Mouse (Mus musculus): ENCODE results near the gene Kank3.

The Kank3 gene

DNA sequence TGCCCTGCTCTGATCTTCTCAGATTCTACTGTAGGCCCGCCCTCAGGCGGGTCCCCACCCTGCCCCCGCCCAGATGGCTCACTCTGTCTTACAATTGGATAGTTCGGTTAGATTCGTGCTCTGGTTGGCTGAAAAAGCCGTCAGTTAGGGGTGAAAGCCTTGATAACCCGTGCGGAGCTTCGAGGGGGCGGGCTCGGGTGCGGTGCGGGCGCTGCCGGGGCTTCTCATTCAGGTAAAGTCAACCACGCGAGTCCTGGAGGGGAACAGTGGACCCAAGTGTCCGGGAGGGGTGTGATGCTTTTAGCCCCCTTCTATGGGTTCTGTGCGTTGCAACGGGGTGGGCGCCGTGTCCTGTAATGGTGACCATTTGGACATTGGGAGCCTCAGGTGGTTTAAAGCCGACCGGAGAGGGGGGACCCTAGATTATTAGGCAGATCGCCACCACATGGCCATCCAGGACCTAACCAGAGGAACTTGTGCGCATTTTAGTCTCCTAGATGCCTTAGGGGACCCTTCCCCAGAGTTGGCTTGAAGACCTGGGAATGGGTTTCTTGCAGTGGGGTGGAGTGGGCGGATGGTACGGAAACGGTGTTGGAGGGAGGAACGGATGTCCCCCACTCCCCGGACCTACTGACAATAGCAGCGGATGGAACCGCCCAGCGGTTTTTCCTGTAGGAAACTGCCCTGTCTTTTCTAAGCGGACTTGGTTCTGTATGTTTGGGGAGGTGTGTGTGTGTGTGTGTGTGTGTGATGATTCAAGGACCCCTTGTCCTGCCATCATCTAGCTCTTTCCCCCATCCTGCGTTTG is at the start of gene Kank3:
Gene Kank3, plus strand, starts transcription at position 186 of the 808 bp plus-strand sequence.
- peak; percentile 91 to 95 for DNase-seq (ENCODE audit: low spot score in 2 of 2)

DNA sequence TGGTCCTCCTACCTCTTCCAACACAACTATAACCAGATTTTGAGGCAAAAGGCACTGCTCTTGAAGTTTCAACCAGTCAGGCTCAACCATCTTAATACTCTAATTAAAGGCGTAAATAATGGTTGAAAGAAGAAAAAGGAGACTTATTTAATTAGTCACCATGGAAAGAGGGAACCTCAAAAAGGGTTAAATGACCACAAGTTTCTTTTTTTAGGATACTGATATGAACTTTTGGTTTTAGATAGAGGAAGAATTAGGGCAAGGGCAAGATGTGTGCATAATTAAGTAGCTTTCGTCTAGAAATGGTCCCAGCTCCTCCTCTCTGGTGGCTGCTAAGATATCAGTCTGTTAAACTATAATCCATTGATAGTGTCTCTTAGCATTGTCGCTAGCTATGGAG is 43.9 kb upstream of the Kank3 start:
- no peak for DNase-seq (ENCODE audit: low spot score in 2 of 2)

DNA sequence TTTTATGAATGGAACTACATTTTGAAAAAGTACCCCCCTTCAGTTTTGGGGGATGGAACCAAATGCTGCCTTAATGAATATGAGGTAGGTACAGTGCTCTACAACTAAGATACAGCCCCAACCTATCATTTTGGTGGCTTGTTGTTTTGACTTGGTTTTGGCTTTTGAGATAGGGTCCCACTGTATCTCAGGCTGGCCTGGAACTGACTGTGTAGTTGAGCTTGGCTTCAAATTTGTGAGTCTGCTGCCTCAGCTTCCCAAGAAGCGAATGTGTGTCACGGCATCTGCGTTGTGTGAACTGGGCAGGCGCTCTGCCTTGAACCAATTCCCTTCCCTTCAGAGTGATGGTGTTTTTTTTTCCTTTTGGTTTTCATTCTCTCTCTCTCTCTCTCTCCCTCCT is 38.7 kb upstream of the Kank3 start:
- no peak for DNase-seq (ENCODE audit: low spot score in 2 of 2)

DNA sequence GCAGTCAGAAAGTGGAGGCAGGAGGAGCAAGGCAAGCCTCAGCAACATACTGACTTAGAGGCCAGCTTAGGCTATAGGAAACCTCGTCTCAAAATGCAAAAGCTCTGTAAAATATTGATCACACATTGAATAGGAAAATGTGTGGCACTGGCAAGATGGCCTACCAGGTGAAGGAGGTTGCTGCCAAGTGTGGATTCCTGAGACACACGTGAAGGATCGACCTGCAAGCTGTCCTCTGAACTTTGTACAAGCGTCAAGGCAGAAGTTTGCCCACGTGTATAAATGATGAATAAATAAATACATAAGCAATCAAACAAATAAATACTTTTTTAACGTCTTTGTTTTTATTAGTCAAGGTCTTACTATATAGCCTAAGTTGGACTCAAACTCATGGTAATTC is 36.9 kb upstream of the Kank3 start:
- no peak for DNase-seq (ENCODE audit: low spot score in 2 of 2)

DNA sequence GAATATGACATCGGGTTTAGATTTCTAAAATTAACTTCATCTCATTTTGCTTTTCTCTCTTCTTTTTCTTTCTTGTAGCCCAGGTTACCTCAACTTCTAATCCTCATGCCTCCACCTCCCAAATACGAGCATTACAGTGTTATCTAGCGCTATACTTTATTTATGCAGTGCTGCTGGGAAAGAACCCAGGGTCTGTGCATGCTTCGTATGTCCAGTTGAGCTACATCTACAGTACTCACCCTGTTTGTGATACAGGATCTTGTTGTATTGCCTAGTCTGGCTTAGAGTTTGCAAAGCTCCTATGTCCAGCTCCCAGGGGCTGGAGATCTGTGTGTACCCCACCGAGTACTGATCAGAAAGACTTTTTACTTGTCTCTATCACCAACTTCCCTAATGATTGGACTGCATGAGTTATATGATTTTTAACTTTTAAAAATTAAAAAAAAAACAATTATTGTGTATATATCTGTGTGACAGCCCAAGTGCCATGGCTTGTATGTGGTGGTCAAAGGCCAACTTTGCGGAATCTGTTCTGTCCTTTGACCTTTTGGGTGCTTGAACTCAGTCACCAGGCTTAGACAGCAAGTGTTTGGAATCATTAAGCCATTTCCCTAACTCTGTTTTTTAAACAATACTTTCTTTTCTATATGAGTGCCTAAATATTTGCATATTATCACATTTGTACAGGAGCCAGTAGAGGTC is 36.3 kb upstream of the Kank3 start:
- DNase-seq (ENCODE audit: low spot score in 2 of 2), result no peak

DNA sequence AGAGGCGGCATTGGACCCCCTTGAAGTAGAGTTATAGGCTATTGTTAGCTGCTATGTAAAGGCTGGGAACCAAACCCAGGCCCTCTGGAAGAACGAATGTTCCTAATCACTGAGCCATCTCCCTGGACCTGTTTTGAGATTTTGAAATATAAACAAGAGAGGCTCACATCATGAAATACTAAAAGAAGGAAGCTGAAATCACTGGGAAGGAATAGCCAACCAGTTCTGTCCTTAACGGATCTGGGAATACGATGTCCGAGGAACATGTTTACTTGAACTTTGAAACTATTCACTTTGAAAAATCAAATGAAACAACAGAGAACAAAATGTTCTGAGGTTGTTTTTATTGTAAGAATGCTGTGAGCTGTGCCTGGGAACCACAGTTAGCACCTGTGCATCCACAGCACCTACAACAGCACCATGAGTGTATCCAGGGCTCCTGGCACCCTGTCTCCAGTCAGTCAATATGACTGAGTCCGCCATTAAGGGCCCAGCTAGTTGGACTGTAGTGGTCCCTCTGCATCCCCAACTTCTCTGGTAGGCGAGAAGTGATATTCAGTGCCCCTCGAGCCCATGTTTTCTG is 35.7 kb upstream of the Kank3 start:
- DNase-seq (ENCODE audit: low spot score in 2 of 2), result no peak

DNA sequence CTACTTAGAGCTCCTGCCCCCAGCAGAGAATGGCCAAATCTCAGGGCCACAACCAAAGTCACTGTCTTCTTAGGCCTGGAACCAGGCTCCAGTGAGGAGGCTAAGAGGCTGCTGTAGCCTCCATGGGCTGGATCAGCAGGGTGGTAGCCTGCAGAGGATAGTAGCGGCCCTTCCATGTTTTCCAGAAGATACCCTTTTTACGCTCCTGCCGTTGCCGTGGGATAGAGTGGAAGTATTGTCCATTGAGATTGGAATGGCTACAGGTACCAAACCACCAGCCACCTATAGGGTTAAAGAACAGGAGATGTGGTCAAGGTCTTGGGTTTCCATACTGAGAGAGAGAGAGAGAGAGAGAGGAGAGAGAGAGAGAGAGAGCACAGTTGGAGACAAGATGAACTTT is 35.0 kb upstream of the Kank3 start:
- no peak for DNase-seq (ENCODE audit: low spot score in 2 of 2)

DNA sequence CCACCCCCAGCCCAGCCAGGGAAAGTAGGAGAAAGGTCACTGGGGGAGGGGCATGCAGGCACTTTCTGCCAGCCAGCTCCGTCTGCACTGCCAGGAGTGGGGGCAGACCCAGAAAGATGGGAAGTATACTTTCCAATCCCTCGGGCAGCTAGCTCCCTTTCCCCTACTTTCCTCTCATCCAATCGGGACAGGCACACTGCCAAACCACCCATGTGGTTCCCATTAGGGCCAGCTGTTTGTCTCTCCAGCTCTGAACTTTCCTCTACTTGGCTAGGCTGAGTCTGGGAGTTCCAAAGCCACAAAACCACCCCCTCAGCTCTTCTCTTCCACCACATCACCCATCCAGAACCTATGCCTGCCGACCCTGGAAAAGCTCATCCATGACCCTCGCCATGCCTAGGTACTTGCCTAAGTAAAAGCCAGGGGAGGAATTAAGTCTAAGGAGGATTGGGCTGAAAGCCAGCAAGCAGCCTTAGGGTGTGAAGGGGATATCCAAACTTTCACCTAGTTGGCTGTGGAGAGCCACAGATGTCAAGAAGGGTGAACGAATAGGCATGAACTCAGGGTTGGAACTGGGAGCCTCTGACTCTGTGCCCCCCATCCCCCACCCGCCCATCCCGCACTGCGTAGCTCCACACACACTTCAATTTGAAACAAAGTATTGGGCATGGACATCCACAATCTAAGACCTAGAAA is 30.9 kb upstream of the Kank3 start:
- peak; percentile 69 to 87 for DNase-seq (ENCODE audit: low spot score in 2 of 2)

DNA sequence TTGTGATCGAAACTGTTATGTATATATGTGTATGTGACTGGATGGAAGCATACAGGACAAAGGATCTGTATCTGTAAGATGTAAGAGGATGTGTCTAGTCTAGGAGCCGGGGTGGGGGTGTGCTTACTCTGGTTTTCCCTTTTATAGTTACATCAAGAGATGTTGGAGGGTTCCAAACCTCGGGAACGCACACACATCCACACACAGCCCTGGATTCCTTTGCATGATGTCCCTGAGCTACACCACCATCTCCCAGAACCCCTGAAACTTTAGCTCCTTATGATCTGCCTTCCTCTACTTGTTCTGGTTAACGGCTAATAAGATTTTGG is 30.4 kb upstream of the Kank3 start:
- DNase-seq (ENCODE audit: low spot score in 2 of 2), result no peak

DNA sequence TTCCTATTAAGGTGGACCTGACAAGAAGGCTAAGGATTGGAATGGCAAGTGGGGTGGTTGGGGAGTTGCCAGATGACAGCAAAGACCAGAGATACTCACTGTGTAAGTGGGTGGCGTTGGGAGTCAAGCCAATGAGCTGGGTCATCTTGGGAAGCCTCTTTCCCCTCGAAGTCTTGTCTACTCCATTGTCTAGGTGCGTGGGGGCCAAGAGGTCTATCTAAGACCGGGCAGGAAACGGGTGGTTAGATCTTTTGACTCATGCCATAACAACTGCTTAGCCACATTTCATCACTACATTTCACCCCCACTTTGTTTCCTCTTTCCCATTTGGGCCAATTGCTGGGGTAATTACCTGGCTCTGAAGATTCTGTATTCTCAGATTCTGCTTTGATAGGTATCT is 29.9 kb upstream of the Kank3 start:
- no peak for DNase-seq (ENCODE audit: low spot score in 2 of 2)

DNA sequence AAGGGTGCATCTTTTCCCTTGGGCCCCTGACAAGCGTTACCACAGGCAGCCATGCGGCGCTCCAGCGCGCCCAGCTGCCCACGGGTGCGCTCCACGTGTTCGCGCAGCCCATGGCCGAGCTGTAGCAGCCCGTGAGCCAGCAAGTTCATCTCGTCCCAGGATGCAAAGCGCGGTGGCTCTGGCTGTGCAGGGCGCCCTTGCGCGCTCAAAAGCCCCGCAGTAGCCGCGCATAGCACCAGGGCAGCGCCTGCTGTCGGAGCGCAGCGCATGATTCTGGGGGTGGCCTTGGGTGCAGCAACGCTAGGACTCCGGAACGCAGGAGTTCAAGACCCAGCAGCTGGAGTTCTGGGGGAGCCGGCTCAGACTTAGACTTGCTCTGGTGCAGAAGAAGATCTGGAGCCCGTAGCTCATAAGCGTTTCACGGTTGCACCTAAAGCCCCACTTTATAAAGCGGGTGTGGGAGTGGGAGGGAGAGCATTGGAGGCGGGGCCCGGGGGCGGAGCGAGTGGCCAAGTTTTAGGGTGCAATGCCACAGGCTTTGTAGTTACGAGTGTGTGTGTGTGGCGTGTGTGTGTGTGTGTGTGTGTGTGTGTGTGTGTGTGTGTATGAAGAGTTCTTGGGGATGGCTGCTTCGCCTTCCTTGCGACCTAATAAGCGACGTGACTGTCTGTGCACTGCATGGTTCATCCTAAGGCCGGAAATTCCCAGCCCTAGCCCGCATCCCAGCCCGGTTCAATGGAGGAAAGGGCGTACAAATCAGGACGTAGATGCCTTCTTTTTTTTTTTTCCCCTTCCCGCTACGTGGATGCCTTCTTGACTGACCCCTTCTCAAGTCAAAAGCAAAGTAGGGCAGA is 29.0 kb upstream of the Kank3 start, which contains the start of gene Angptl4:
Gene Angptl4, minus strand, starts transcription at position 707 of the 854 bp plus-strand sequence.
- peak in 1 of 2 experiments; percentile 56 for DNase-seq (ENCODE audit: low spot score in 2 of 2)

DNA sequence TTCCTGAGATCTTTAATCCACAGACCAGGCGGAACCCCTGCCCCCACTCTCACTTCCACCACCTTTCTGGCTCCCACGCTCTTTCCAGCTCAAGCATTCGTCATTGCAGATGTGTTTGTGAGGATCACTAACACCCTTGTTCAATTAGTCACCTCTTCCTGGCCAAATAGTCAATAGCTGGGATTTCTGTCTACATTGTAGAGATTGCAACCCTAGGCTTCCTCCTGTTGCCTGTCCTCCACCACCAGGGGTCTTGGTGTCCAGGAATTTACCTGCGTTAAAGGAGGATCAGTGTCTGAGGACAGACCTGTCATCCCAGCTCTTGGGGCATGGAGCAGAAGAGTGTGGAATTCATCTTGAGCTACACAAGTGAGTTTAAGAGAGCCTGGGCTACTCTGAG is 28.3 kb upstream of the Kank3 start:
- DNase-seq (ENCODE audit: low spot score in 2 of 2), result no peak

DNA sequence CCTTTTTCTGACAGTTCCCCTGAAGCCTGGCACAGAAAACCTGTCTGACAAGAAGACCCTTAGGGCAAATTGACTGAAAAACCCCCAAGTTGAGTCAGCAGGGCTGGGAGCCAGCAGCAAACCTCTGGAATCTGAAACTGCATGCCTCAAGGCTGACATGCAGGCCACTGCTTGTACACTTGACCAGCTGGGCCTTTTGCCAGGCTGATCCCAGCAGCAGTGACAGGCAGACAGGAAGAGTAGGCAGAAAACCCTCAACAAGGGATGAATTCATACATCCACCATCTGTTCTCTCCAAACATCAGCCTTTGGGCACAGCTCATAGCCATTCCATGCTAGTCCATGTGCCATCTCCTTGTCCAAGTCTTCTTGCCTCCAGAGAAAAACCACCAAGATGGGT is 26.9 kb upstream of the Kank3 start:
- peak; percentile 50 to 58 for DNase-seq (ENCODE audit: low spot score in 2 of 2)

DNA sequence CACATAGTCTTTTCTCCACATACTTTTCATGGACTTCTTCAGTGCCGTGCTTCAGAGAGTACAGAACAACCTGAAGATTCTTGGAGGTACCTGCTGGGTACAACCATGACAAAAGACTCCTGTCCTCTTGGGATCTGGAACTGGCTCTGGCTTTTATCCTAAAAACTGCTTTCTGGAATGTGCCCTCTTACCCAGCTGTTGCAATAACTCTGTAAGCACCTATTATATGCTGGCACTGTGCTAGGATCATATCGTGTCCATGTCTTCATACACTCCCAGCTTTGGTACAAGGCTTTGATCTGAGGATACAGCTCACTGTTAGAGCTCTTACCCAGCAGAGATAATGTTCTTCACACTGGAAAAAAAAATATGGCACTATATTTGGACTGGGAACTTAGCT is 25.4 kb upstream of the Kank3 start:
- no peak for DNase-seq (ENCODE audit: low spot score in 2 of 2)

DNA sequence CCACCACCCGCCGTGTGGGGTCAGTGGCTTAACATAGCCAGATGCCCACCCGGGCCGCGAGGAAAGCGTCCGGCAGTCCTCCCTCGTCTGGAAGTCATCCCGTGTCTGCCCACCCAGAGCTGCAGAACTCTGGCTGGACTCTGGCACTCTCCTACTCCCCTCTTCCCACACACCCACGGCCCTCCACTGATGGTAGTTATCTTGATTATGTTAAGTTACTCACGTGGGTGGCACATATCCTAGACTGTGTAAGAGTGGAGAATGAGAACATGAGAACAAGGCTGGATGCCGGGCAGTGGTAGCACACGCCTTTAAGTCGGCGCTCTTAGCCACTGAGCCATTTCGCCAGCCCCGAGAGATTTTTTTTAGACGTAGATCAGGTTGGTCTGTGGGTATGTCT is 23.9 kb upstream of the Kank3 start:
- DNase-seq (ENCODE audit: low spot score in 2 of 2), result peak in 1 of 2 experiments; percentile 12

DNA sequence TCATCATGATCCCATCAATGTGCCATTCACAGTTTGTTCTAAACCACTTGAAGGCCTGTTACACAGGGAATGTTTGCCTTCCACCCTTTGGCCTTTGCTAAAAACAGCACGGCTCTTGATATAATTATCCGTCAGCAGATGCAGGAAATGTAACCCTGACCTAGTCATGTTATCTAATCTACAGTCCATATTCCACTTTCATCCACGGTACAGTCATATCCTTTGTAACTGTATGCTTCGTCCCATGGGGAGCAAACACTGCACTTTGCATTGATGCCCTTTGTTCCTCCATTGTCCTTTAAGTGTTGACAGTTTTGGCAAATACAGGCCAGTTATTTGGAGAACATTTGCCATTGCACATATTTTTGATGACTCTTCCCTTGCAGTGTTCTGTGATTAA is 21.6 kb upstream of the Kank3 start:
- no peak for DNase-seq (ENCODE audit: low spot score in 2 of 2)

DNA sequence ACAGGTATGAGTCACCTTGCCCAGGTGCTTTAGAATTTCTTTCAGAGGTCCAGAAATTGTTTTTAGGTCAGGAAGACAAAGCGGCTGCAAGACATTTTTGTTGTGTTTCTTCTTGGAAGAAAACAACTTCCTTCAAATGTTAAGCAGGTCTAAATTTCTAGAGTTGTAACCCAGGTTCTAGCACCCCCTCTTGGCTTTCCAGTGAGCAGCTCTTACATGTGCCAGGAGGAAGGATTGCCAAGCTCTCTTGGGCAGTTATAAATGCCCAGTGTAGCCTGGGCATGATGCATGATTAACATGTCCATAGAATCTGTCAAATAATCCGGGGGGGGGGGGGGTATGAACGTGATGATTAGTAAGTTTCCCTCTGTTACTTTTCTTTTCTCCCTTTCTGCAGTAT is 12.0 kb upstream of the Kank3 start:
- no peak for DNase-seq (ENCODE audit: low spot score in 2 of 2)

DNA sequence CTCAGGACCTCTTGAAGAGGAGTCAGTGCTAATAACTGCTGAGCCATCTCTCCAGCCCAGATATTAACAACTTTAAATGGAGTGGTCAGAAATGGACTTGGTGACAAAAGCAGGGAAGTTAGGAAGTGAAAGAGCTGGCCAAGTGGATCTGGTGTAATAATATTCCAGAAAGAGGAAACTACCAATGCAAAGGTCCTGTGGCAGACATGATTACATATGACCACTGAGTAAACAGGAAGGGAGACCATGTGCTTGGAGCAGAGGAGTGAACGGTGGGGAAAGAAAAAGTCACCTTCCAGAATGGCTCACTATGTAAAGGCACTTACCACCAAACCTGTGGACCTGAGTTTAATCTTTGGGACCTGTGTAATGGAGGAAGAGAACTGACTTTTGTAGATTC is 11.0 kb upstream of the Kank3 start:
- no peak for DNase-seq (ENCODE audit: low spot score in 2 of 2)

DNA sequence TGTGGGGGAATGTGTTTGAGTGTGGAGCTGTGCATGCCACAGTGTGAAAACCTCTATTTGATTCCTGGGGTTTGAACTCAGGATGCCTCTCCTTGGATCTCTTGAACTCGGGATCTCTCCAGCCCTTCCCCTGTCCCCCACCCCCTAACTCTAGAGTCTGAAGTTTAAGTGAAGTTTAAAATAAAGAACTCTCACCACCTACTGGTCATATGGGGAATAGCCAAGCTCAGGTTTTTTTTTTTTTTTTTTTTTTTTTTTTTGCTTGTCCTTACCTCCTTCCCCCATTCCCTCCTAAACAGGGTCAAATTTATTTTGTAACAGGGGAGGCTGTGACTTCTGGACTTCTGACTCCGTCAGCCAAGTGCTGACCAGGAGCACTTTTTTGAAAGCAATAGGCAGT is 8.1 kb upstream of the Kank3 start:
- DNase-seq (ENCODE audit: low spot score in 2 of 2), result no peak

DNA sequence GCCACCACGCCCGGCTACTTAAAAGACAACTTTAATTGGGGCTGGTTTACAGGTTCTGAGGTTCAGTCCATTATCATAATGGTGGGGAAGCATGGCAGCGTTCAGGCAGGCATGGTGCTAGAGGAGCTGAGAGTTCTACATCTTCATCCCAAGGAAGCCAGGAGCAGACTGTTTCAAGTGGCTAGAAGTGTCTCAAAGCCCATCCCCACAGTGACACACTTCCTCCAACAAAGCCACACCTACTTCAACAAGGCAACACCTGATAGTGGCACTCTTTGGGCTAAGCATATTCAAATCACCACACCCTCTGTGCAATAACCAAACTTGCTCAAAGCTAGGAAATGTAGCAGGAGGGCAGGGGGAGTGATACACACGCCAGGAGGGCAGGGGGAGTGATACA is 6.1 kb upstream of the Kank3 start:
- DNase-seq (ENCODE audit: low spot score in 2 of 2), result no peak

DNA sequence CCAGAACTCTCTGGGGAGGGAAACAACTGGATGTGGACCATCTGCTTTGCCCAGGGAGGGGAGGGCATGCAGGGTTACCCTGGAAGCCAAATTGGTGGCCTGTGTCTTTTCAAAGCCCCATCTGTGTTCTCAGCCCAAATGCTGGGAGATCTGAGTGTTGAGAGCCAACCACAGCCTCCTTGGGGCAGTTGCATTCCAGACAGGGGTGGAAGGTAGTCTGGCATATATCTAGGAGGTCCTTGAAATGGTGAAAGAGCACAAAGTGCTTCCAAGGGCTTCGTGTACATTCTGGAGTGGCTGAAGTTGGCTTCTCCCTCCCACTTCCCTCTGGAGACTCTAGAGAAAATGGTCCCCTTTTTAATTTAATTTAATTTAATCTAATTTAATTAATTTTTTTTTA is 5.6 kb upstream of the Kank3 start:
- no peak for DNase-seq (ENCODE audit: low spot score in 2 of 2)
